Mouse (Mus musculus) stomach, postnatal 0 days (tissue): ENCODE results near the gene Pde6b. TPM values are rescaled to one million over a fixed set of nuclear protein-coding genes. Genes with fewer than 3 reads are reported as not detected.
A peak's percentile ranks its signal among the peaks of the same experiment; 100 is the strongest.

Experiments
- ATAC-seq: fragments of 200-750 bp; cut with Nextera tagmentation; 2 replicates; pipeline ENCODE4 v1.8.0; 2017; ENCODE audit not compliant: low FRiP score, low TSS enrichment
- DNase-seq: peaks from one replicate; pipeline ENCODE4 v3.0.0-alpha.2; 2016; ENCODE audit warnings: low spot score
- H3K27ac ChIP-seq: fragments of 300-500 bp; sonication (generic); replicated peaks from 2 replicates; pipeline ENCODE4 v1.5.1; 2014; ENCODE audit warnings: mild to moderate bottlenecking, control low read depth
- H3K27me3 ChIP-seq: fragments of 300-500 bp; sonication (generic); 2 replicates; pipeline ENCODE4 v1.6.1; 2014; ENCODE audit warnings: low read length; ENCODE audit not compliant: control insufficient read depth, insufficient read depth
- H3K36me3 ChIP-seq: fragments of 300-500 bp; sonication (generic); 2 replicates; pipeline ENCODE4 v1.6.1; 2014; ENCODE audit warnings: low read length, mixed read lengths; ENCODE audit not compliant: control insufficient read depth, insufficient read depth
- H3K4me1 ChIP-seq: fragments of 300-500 bp; sonication (generic); replicated peaks from 2 replicates; pipeline ENCODE4 v1.6.1; 2014; ENCODE audit warnings: antibody characterized with exemption; ENCODE audit not compliant: control insufficient read depth, insufficient read depth
- H3K4me2 ChIP-seq: fragments of 300-500 bp; sonication (generic); replicated peaks from 2 replicates; pipeline ENCODE4 v1.6.1; 2014; ENCODE audit warnings: low read depth, mild to moderate bottlenecking, control low read depth, moderate library complexity
- H3K4me3 ChIP-seq: fragments of 300-500 bp; sonication (generic); 2 replicates; pipeline ENCODE4 v1.5.1; 2014; ENCODE audit warnings: low read depth, low read length, control low read depth
- H3K9ac ChIP-seq: fragments of 300-500 bp; sonication (generic); 2 replicates; pipeline ENCODE4 v1.6.1; 2014; ENCODE audit warnings: mild to moderate bottlenecking, low read length, control low read depth, mixed read lengths
- H3K9me3 ChIP-seq: fragments of 300-500 bp; sonication (generic); 2 replicates; pipeline ENCODE4 v1.6.1; 2016; ENCODE audit warnings: low read length; ENCODE audit not compliant: control insufficient read depth
- CTCF ChIP-seq: IDR thresholded peaks from 2 replicates; pipeline ENCODE4 v1.5.1; 2016; ENCODE audit warnings: antibody characterized with exemption, low read depth, mild to moderate bottlenecking, moderate library complexity
- EP300 ChIP-seq: optimal IDR thresholded peaks from 2 replicates; pipeline ENCODE3; 2016; ENCODE audit warnings: antibody characterized with exemption
- whole genome bisulfite sequencing: fragments of 180-500 bp; shearing (Covaris S2); extraction: QIAGEN DNeasy Blood & Tissue Kit; methylation state at CpG from one replicate; pipeline ENCODE4 v1.1.7; 2014; 5-methylcytosine and 5-hydroxymethylcytosine counted together
- polyA plus RNA-seq: library from polyadenylated mRNA; unstranded; fragments of >200 nt; fragmentation: Nextera tagmentation; extraction: Ambion mirVana; gene quantifications from 2 replicates; pipeline ENCODE4 v1.2.1, GENCODE M21; 2015

The Pde6b gene
- polyA plus RNA-seq, 1 experiment from 2014 or later, result 0.12 TPM

GRCm38 (mm10) chr5:108458706-108459105 lies 70.5 kb downstream of the Pde6b start:
- 79% methylated on average over 2 of the region's 2 CpGs for WGBS
- ATAC-seq, result no peak
- peaks cover 4% of the 10 kb centered on the region for H3K4me1 ChIP-seq

GRCm38 (mm10) chr5:108460461-108460860 lies 72.3 kb downstream of the Pde6b start:
- H3K27ac ChIP-seq, result no peak overlapping the region
- 41% methylated on average over 6 of the region's 6 CpGs for WGBS
- TF ChIP-seq EP300, result no peak
- no peak for TF ChIP-seq CTCF
- H3K9me3 ChIP-seq, result no peaks in the 10 kb centered on the region
- H3K27me3 ChIP-seq, result no peaks in the 10 kb centered on the region
- H3K9ac ChIP-seq, result peak overlapping the region; percentile 99; the same call in 1 of the 2 replicates
- peaks cover 4% of the 10 kb centered on the region for H3K4me1 ChIP-seq
- no peak for DNase-seq
- no peaks in the 10 kb centered on the region for H3K36me3 ChIP-seq
- H3K4me3 ChIP-seq, result peak overlapping the region; percentile 96
- no peak for ATAC-seq
- peak overlapping the region; percentile 78 for H3K4me2 ChIP-seq

More at GRCm38 (mm10) chr5:108458706-108459105, 70.5 kb downstream of the Pde6b start:
- DNase-seq, result no peak
- Histone ChIP-seq H3K4me3 (no peak overlapping the region), H3K27ac (no peak overlapping the region), H3K9me3 (no peaks in the 10 kb centered on the region), H3K36me3 (no peaks in the 10 kb centered on the region), H3K4me2 (no peak overlapping the region), H3K27me3 (no peaks in the 10 kb centered on the region), H3K9ac (no peak overlapping the region)
- TF ChIP-seq CTCF (no peak), EP300 (no peak)

GRCm38 (mm10) chr5:108461082-108462065 lies 73.2 kb downstream of the Pde6b start, which contains the start of gene Pcgf3:
TSS of gene Pcgf3 (plus strand) at chr5:108461232.
- H3K9ac ChIP-seq, result peak within 1 kb of the TSS; percentile 99
- H3K9me3 ChIP-seq, result no peaks in the 10 kb centered on the region
- peak within 1 kb of the TSS; percentile 90 for H3K27ac ChIP-seq
- under 1% methylated on average over 45 of the region's 62 CpGs for WGBS
- peaks cover 4% of the 10 kb centered on the region for H3K4me1 ChIP-seq
- peak within 1 kb of the TSS; percentile 96 for H3K4me3 ChIP-seq
- H3K27me3 ChIP-seq, result no peaks in the 10 kb centered on the region
- DNase-seq (peak; percentile 100), ATAC-seq (peak; percentile 98)
- TF ChIP-seq EP300 (no peak), CTCF (no peak)
- H3K4me2 ChIP-seq, result peak within 1 kb of the TSS; percentile 78
- H3K36me3 ChIP-seq, result no peaks in the 10 kb centered on the region

- DNase-seq (peak; percentile 47), ATAC-seq (0 out of 2 replicates have a peak, but pooled peaks have one; percentile 0)
- Histone ChIP-seq H3K9me3 (no peaks in the 10 kb centered on the region), H3K27ac (peak overlapping the region; percentile 53), H3K4me2 (peak overlapping the region; percentile 78), H3K36me3 (no peaks in the 10 kb centered on the region), H3K4me3 (peak overlapping the region; percentile 96), H3K4me1 (peaks cover 4% of the 10 kb centered on the region), H3K27me3 (no peaks in the 10 kb centered on the region), H3K9ac (peak overlapping the region; percentile 99)
- 23% methylated on average over 4 of the region's 4 CpGs for WGBS
- no peak for TF ChIP-seq EP300
- no peak for TF ChIP-seq CTCF
Observed at GRCm38 (mm10) chr5:108462446-108462845, 74.3 kb downstream of the Pde6b start.

- H3K27me3 ChIP-seq, result no peaks in the 10 kb centered on the region
- WGBS, result 76% methylated on average over 6 of the region's 6 CpGs
- H3K9ac ChIP-seq, result no peak overlapping the region
- no peak for DNase-seq
- TF ChIP-seq CTCF (no peak), EP300 (no peak)
- no peaks in the 10 kb centered on the region for H3K36me3 ChIP-seq
- ATAC-seq, result no peak
- H3K4me1 ChIP-seq, result peaks cover 4% of the 10 kb centered on the region
- H3K9me3 ChIP-seq, result no peaks in the 10 kb centered on the region
- H3K27ac ChIP-seq, result no peak overlapping the region
- no peak overlapping the region for H3K4me2 ChIP-seq
- no peak overlapping the region for H3K4me3 ChIP-seq
Observed at GRCm38 (mm10) chr5:108465131-108465891, 77.1 kb downstream of the Pde6b start.
